ENCODE assay signal across 16 mouse cellular contexts in genomic region chr1:135834206-135834859, GRCm38 (mm10). TPM values are rescaled to one million over a fixed set of nuclear protein-coding genes. Genes with fewer than 3 reads are reported as not detected.
A peak's percentile ranks its signal among the peaks of the same experiment; 100 is the strongest.
DNase-seq lines count a peak whose midpoint lies in the region; ATAC-seq lines count a peak whose summit lies in the region.
"Had no signal": no experiment of that assay in that cellular context is flagged by ENCODE, and none has a peak within 500 bp of the region (broad histone marks: within the 10 kb centered on the region; RNA-seq: fewer than 3 reads in every experiment).

No protein-coding gene starts in this region.

- intact Hi-C loops in heart, postnatal 36 days (cut with DNase I), result no loop called here

- H3K27me3 ChIP-seq in heart, embryonic 13.5 days (replicated peaks), result 0 out of 2 replicates have a peak, but pooled peaks cover 4% of the 10 kb centered on the region

- no peak overlapping the region for H3K4me2 ChIP-seq in heart, embryonic 13.5 days
- H3K4me2 ChIP-seq: midbrain, embryonic 12.5 days had no signal

- no peak for DNase-seq in heart, postnatal 36 days
- DNase-seq in A20 (ENCODE audit: low read depth, low spot score), result peak; percentile 22
- DNase-seq in MN1 (ENCODE audit: low spot score), result peak; percentile 32
- DNase-seq in retina, postnatal 1 day, result peak; percentile 68
- no peak for DNase-seq in T-cell, adult 2 months (ENCODE audit: low spot score)
- DNase-seq in gastrocnemius, postnatal 4 days (ENCODE audit: low spot score in 2 of 2), result no peak
- no peak for DNase-seq in left cerebral cortex, adult 11 months (ENCODE audit: low spot score)
- DNase-seq: adrenal gland, adult 8-10 months; cerebellum, adult 9-10 months; embryo, embryonic 11 days; kidney, postnatal 36 days; liver; right cerebral cortex, postnatal 25 days had no signal

- H3K4me1 ChIP-seq in heart, embryonic 13.5 days, result peaks cover 81% of the 10 kb centered on the region

- 27% methylated on average over 6 of the region's 6 CpGs for WGBS in heart, embryonic 13.5 days

- H3K36me3 ChIP-seq in heart, embryonic 13.5 days, result peaks cover 16% of the 10 kb centered on the region
- H3K36me3 ChIP-seq: midbrain, embryonic 12.5 days had no signal

- ATAC-seq in heart, embryonic 13.5 days (ENCODE audit: extremely low read depth, insufficient number of reproducible peaks, low FRiP score, low TSS enrichment), result no peak

- H3K27ac ChIP-seq in heart, embryonic 13.5 days (replicated peaks), result peak overlapping the region; percentile 94
- H3K27ac ChIP-seq: left cerebral cortex, adult 2 months; midbrain, embryonic 12.5 days had no signal

- no peaks in the 10 kb centered on the region for H3K9me3 ChIP-seq in heart, embryonic 13.5 days
- H3K9me3 ChIP-seq: midbrain, embryonic 12.5 days had no signal

- peak overlapping the region; percentile 55; the same call in 1 of the 2 replicates for H3K9ac ChIP-seq in heart, embryonic 13.5 days
- H3K9ac ChIP-seq: midbrain, embryonic 12.5 days had no signal

- H3K4me3 ChIP-seq in heart, embryonic 13.5 days, result no peak overlapping the region
- H3K4me3 ChIP-seq: left cerebral cortex, adult 2 months; midbrain, embryonic 12.5 days had no signal

RNA-seq across cellular contexts. Expression of gene Tnnt2, which starts 1.8 kb away (rescaled TPM):
- 5,554 and 6,221 TPM in 2 replicates for polyA plus RNA-seq in heart, embryonic 13.5 days (2015; fragmentation: Nextera tagmentation; extraction: Ambion mirVana)
- 1,000 to 10,000 TPM; 8,733 to 8,759 TPM for total RNA-seq in heart, postnatal 36 days (2021)
- total RNA-seq in gastrocnemius, postnatal 4 days (2021), result 100 to 1,000 TPM; 160 to 174 TPM

RNA-seq across cellular contexts. Expression of gene Lad1, which starts 15.9 kb away (rescaled TPM):
- polyA plus RNA-seq in heart, embryonic 13.5 days (2015; fragmentation: Nextera tagmentation; extraction: Ambion mirVana), result 4.0 and 4.4 TPM in 2 replicates
- total RNA-seq in heart, postnatal 36 days (2021), result 1 to 10 TPM; 5.6 to 8.2 TPM
- under 1 TPM; 0.39 to 0.44 TPM for total RNA-seq in gastrocnemius, postnatal 4 days (2021)

RNA-seq across cellular contexts. Expression of gene Tnni1, which starts 55.1 kb away (rescaled TPM):
- 3,602 and 4,207 TPM in 2 replicates for polyA plus RNA-seq in heart, embryonic 13.5 days (2015; fragmentation: Nextera tagmentation; extraction: Ambion mirVana)
- total RNA-seq in heart, postnatal 36 days (2021), result 1 to 10 TPM; 1.0 to 1.4 TPM
- 100 to 1,000 TPM; 298 to 331 TPM for total RNA-seq in gastrocnemius, postnatal 4 days (2021)

Comparison
In these comparisons a context has a peak if more than half of its experiments do, and no peak if none do; other contexts are left out.
1. DNase-seq: peak in A20 (single experiment), MN1 (single experiment) and retina, postnatal 1 day (single experiment); none in heart, postnatal 36 days (0 of 2), T-cell, adult 2 months (single experiment), gastrocnemius, postnatal 4 days (0 of 2) and left cerebral cortex, adult 11 months (single experiment).
2. RNA of gene Tnnt2, which starts 1.8 kb away (total RNA-seq): 8,733 to 8,759 TPM in heart, postnatal 36 days; 160 to 174 TPM in gastrocnemius, postnatal 4 days; every median in the first group is over 10 times any median in the second.
3. RNA of gene Lad1, which starts 15.9 kb away (total RNA-seq): 5.6 to 8.2 TPM in heart, postnatal 36 days; 0.39 to 0.44 TPM in gastrocnemius, postnatal 4 days; every median in the first group is over 4 times any median in the second.
4. RNA of gene Tnni1, which starts 55.1 kb away (total RNA-seq): 298 to 331 TPM in gastrocnemius, postnatal 4 days; 1.0 to 1.4 TPM in heart, postnatal 36 days; every median in the first group is over 100 times any median in the second.